Mouse (Mus musculus) c-Kit-positive CD71-positive TER-119-positive erythroid progenitor cells, embryonic 14.5 days (primary cell): ENCODE results near the gene Spsb1.

ENCODE experiments used
- DNase-seq: peaks from one replicate; pipeline ENCODE4 v3.0.0-alpha.2; 2013; ENCODE audit warnings: low spot score

The Spsb1 gene

DNA sequence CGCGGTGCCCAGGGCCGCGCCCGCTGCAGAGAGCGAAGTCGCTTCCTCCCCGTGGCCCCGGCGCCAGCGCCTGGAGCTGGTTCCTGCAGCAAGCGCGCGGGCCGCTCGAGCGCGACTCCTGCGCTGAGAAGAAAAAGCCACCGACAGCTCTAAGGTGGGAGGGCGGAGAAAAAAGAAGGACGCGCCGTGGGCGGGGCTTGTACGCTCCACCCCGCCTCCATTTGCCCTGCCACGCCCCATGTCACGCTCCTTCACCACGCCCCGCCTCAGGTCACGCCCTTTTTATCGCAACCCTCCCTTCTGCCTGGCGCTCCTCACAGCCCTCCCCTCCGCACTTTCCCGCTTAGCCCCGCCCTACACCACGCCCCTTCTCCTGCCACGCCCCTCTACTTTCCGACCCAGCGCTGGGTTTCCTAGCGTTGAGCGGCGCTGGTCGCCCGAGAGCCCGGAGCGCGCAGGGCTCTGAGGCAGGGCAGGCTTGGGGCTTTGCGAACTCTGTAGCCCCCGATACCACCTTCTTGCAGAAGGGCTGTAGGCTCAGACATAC, at the start of gene Spsb1:
Gene Spsb1, minus strand, starts transcription at position 151 of the 547 bp plus-strand sequence.
- DNase-seq: peak; percentile 93

DNA sequence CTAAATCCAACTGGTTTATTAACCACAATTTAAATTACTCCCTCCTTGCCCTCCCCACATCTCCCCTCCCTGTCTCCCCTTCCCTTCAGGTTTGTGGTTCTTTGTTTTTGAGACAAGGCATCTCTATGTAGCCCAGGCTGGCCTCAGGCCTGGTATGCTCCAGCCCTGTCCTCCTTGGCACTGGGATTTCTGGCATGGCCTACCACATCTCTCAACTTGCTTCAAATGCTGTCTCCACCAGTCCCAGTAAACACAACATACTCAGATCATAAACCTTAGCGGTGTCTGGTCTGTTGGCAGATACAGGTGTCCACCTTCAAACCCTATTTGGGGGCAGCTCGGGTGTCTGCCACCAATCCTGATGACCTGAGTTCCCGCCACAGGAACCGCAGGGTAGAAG, 48.8 kb upstream of the Spsb1 start:
- DNase-seq: no peak

DNA sequence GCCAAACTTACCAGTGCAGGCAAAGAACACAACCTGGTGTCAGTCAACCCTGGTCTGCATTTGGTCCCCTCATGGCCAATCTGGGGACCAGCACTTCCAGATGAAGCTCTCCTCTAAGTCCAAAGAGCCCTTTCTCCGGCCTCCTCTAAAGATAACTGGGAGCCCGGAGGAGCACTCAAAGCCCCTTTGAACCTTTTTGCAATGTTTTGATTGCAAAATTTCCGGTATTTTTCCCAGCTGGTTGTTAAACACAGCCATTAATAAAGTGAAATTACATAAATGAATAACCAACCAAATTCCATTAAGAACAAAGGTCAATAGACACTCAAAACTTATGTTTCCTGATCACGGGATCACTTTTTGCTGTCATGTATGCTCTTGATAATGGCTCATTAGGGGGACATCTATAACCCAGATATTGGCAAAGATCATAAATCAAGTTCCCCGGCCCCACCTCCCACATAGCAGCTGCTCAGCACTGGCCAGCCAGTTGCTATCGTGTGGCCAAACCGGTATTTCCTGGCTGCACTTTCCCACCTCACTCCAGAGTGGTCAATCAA, 48.3 kb upstream of the Spsb1 start:
- DNase-seq: no peak

DNA sequence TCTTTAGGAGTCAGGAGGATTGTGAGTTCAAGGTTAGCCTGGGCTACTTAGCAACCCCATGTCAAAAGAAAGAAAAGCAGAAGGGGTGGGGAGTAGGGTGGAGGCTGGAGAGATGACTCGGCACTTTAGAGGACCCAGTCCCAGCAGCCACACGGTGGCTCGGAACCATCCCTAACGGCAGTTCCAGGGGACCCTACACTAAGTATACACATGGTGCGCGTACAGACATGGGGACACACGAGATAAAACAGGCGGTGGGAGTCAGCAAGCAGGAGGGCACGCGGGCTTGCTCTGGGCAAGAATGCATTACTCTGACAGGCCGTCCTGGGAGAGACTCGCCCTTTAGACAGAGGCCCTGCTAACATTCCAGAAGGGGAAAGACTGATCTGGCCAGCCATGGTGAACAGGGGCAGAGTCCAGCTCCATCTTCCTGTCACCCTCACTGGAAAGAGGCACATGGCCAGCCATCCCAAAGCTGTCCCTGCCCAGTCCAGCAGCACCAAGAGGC, 47.2 kb upstream of the Spsb1 start:
- peak; percentile 40 for DNase-seq

DNA sequence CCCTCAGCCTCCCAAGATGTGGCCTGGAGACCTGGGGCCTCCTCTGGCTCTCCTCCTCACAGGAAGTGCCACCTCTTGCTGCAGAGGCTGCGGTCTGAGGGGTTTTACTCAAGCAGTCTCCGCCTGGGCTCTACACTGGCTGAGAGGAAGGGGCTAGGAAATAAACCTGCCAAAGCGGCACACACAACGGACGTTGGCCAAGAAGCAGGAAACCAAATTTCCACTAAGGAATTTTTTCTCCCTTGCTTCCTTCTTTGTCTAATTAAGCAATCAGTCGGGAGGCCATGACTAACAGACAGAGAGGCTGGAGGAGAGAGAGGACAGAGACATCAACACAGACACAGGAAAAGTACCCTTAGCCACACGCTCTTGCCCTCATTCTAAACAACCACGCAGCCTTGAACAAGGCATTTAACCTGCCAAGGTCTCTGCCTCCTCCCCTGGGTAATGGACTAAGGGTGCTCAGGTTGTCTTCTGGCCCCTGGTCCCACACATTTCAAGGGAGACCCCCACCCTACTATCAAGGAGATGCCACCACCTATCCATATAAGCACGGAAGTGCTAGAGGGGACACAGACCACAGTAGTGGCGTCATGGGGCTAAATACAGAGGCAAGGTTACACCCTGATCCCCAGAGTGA, 46.5 kb upstream of the Spsb1 start:
- no peak for DNase-seq

GRCm38 (mm10) chr4:149999931-150000555, 45.2 kb upstream of the Spsb1 start:
- DNase-seq: no peak

GRCm38 (mm10) chr4:149999510-149999900, 44.7 kb upstream of the Spsb1 start:
- DNase-seq: no peak

DNA sequence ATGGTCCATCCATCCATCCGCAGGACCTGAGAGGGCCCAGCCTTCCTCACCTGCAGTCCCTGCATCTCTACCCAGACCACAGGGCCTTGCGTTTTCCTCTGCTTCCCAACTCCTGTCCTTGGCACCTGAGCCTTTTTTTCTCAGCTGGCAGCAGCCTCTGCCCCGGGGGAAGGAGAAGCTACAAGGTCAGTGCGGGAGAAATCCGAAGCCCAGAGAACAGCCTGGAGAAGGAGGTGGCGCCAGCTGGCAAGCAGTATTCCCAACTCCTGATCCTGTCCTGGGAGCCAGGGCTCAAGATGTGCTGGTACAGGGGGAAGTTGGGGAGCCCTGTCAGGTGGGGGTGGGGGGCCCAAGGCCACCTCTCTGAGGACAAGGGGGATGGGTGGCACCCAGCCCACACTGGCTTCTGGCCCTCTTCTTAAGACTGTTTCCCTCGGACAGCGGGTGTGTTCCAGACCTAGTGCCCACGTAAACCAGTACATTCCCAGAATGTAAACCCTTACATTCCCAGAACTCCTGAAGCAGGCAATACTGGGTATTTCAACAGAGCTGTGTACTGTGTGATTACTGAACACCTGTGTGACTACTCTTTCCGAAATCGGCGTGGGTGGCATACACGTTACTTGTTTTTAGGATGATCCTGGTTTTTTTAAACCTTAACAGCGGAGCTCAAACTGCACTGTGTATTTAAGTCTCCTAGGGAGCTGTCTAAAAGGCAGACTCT, 44.1 kb upstream of the Spsb1 start:
- no peak for DNase-seq

GRCm38 (mm10) chr4:149997999-149998398, 43.2 kb upstream of the Spsb1 start:
- DNase-seq: no peak

- no peak for DNase-seq
Measured at GRCm38 (mm10) chr4:149996440-149996839, 41.6 kb upstream of the Spsb1 start.

- DNase-seq: no peak
Measured at GRCm38 (mm10) chr4:149995911-149996310, 41.1 kb upstream of the Spsb1 start.

- DNase-seq: no peak
Measured at GRCm38 (mm10) chr4:149994218-149994617, 39.4 kb upstream of the Spsb1 start.

DNA sequence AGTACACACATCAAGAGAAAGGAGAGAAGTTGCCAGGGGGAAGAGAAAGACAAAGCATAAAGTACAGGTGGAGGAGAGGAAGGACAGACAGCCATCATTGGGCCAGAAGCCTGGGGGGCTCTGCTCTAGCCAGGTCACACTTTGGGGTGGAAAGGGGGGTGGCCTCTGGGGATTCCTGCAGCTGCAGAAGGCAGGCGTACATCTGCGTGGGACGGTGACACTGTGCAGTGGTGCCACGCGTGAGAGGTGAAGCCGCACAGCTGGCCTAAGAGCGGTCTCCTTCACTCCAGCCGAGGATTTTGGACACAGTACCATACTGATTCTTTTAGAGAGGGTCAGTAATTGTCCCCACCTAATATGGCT, 37.8 kb upstream of the Spsb1 start:
- DNase-seq: no peak

DNA sequence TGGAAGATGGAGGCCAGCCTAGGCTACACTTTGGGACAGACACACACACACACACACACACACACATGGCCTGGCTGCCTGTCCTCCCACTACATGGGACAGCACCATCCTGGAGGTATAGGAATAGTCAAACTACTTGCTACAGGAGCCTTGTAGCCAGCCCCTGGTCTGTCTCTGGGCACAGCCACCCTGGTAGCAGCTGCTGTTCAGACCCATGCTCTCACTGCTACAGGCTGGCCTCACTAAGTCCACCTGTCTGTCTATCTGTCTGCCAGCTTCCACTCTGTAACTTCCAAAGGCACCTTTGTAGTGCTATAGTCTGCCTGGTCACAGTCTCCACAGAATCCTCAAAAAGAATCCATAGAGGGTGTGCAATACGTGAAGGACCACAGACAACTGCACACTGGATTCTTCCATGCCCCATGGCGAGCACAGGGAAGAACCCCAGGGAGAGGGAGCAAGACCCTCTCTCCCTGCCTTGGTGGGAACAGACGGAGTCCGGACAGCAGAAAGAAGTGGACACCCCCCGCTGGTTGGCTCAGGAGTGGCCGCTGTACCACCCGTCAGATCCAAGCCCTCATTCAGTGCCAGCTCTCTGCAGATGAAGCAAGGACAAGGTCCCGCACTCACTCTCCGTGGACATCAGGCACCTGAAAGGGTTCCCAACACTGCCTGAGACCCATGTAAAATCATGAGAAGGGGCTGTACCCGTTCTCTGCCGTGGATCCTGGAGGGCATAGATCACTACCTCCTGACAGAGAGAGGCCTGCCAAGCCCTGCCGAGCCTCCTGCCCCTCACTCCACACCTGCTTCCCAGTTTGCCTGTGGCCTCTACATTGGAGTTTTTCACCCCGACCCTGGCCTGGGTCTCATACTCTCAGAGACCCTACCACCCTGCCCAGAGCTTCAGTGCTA, 37.2 kb upstream of the Spsb1 start:
- no peak for DNase-seq

- no peak for DNase-seq
Measured at GRCm38 (mm10) chr4:149990954-149991633, 36.3 kb upstream of the Spsb1 start.

GRCm38 (mm10) chr4:149990212-149990953, 35.5 kb upstream of the Spsb1 start:
- DNase-seq: no peak

GRCm38 (mm10) chr4:149988931-149989556, 34.2 kb upstream of the Spsb1 start:
- DNase-seq: peak; percentile 74

GRCm38 (mm10) chr4:149988301-149988700, 33.5 kb upstream of the Spsb1 start:
- DNase-seq: no peak

- DNase-seq: no peak
Measured at GRCm38 (mm10) chr4:149986671-149987417, 32.0 kb upstream of the Spsb1 start.
